Mouse (Mus musculus) MEL (cell line): Measurements from ENCODE around the gene Scaper. TPM values are rescaled to one million over a fixed set of nuclear protein-coding genes. Genes with fewer than 3 reads are reported as not detected.

ENCODE experiments used
- DNase-seq: peaks from one replicate; pipeline ENCODE4 v3.0.0; 2011; ENCODE audit warnings: low read depth, low spot score
- H3K27ac ChIP-seq: 2 replicates; pipeline ENCODE4 v1.5.1; 2012; ENCODE audit warnings: low read depth, mild to moderate bottlenecking, control low read depth, low read length, moderate library complexity; ENCODE audit not compliant: control insufficient read depth
- H3K27me3 ChIP-seq, 2 experiments: fragments of 150-350 bp in 1 of 2; sonication (generic) in 1 of 2; 2 replicates each; pipeline ENCODE4 v1.6.1; 2012; ENCODE audit warnings: low read length in 2 of 2, mild to moderate bottlenecking in 2 of 2, improper control_type of control experiment in 1 of 2, moderate library complexity in 1 of 2; ENCODE audit not compliant: insufficient read depth in 2 of 2, control insufficient read depth in 1 of 2
- H3K36me3 ChIP-seq, 2 experiments: 2 replicates each; pipeline ENCODE4 v1.6.1; 2012 to 2014; ENCODE audit warnings: low read length in 2 of 2, improper control_type of control experiment in 1 of 2, inconsistent platforms in 1 of 2, mild to moderate bottlenecking in 1 of 2; ENCODE audit not compliant: insufficient read depth in 2 of 2, control insufficient read depth in 1 of 2
- H3K4me1 ChIP-seq, 2 experiments: fragments of 150-350 bp in 1 of 2; sonication (generic) in 1 of 2; 2 replicates each; pipeline ENCODE4 v1.6.1; 2012; ENCODE audit warnings: low read length in 2 of 2, improper control_type of control experiment in 1 of 2, mild to moderate bottlenecking in 1 of 2; ENCODE audit not compliant: insufficient read depth in 2 of 2, control insufficient read depth in 1 of 2
- H3K4me3 ChIP-seq, 2 experiments: fragments of 150-350 bp in 1 of 2; sonication (generic) in 1 of 2; 2 replicates each; pipeline ENCODE4 v1.5.1; 2012; ENCODE audit warnings: low read depth in 2 of 2, low read length in 2 of 2, mild to moderate bottlenecking in 2 of 2, moderate library complexity in 2 of 2, control low read depth in 1 of 2, improper control_type of control experiment in 1 of 2; ENCODE audit not compliant: control insufficient read depth in 1 of 2, insufficient read depth in 1 of 2
- H3K79me2 ChIP-seq: 2 replicates; pipeline ENCODE4 v1.6.1; 2012; ENCODE audit warnings: mild to moderate bottlenecking, low read length, moderate library complexity; ENCODE audit not compliant: control insufficient read depth, poor library complexity, insufficient read depth
- H3K9ac ChIP-seq: 2 replicates; pipeline ENCODE4 v1.6.1; 2012; ENCODE audit warnings: low read depth, mild to moderate bottlenecking, control low read depth, low read length, moderate library complexity; ENCODE audit not compliant: control insufficient read depth, poor library complexity, severe bottlenecking
- H3K9me3 ChIP-seq: fragments of 150-350 bp; sonication (generic); replicated peaks from 2 replicates; pipeline ENCODE4 v1.6.1; 2012; ENCODE audit warnings: mild to moderate bottlenecking, low read length, improper control_type of control experiment, moderate library complexity; ENCODE audit not compliant: insufficient read depth
- E2F4 ChIP-seq: IDR thresholded peaks from 2 replicates; pipeline ENCODE4 v1.6.1; 2011; ENCODE audit warnings: low read depth, low read length, improper control_type of control experiment, borderline replicate concordance
- GATA1 ChIP-seq: IDR thresholded peaks from 2 replicates; pipeline ENCODE4 v1.6.1; 2011; ENCODE audit warnings: low read depth, low read length, improper control_type of control experiment
- KAT2A ChIP-seq: conservative IDR thresholded peaks from 2 replicates; pipeline ENCODE4 v1.6.1; 2012; ENCODE audit warnings: low read depth, low read length, improper control_type of control experiment, inconsistent platforms
- MEF2A ChIP-seq: IDR thresholded peaks from 2 replicates; pipeline ENCODE4 v1.6.1; 2014; ENCODE audit warnings: low read depth, mild to moderate bottlenecking, inconsistent platforms, low read length, improper control_type of control experiment; ENCODE audit not compliant: poor library complexity, insufficient replicate concordance, severe bottlenecking; ENCODE audit errors: extremely low read depth
- MXI1 ChIP-seq: IDR thresholded peaks from 2 replicates; pipeline ENCODE4 v1.6.1; 2011; ENCODE audit warnings: mild to moderate bottlenecking, low read depth, low read length, improper control_type of control experiment
- MYC ChIP-seq: IDR thresholded peaks from 2 replicates; pipeline ENCODE4 v1.6.1; 2011; ENCODE audit warnings: low read depth, mild to moderate bottlenecking, low read length, improper control_type of control experiment, moderate library complexity
- POLR2AphosphoS2 ChIP-seq: IDR thresholded peaks from 2 replicates; pipeline ENCODE4 v1.6.1; 2011; ENCODE audit warnings: low read length, improper control_type of control experiment
- RAD21 ChIP-seq: IDR thresholded peaks from 2 replicates; pipeline ENCODE4 v1.6.1; 2011; ENCODE audit warnings: mild to moderate bottlenecking, low read depth, low read length, improper control_type of control experiment
- SIN3A ChIP-seq: IDR thresholded peaks from 2 replicates; pipeline ENCODE4 v1.6.1; 2012; ENCODE audit warnings: low read length, improper control_type of control experiment, inconsistent platforms
- TAL1 ChIP-seq: IDR thresholded peaks from 2 replicates; pipeline ENCODE4 v1.6.1; 2012; ENCODE audit warnings: mild to moderate bottlenecking, inconsistent platforms, low read length, moderate library complexity, mixed read lengths
- TCF12 ChIP-seq: IDR thresholded peaks from 2 replicates; pipeline ENCODE4 v1.6.1; 2014; ENCODE audit warnings: low read depth, mild to moderate bottlenecking, inconsistent platforms, low read length, improper control_type of control experiment, moderate library complexity
- USF1 ChIP-seq: IDR thresholded peaks from 2 replicates; pipeline ENCODE4 v1.6.1; 2014; ENCODE audit warnings: low read depth, mild to moderate bottlenecking, inconsistent platforms, low read length, improper control_type of control experiment, moderate library complexity
- ZKSCAN1 ChIP-seq: IDR thresholded peaks from 2 replicates; pipeline ENCODE4 v1.6.1; 2012; ENCODE audit warnings: low read depth, mild to moderate bottlenecking, inconsistent platforms, low read length, improper control_type of control experiment, moderate library complexity
- ZMIZ1 ChIP-seq: IDR thresholded peaks from 2 replicates; pipeline ENCODE4 v1.6.1; 2012; ENCODE audit warnings: low read depth, mild to moderate bottlenecking, inconsistent platforms, low read length, improper control_type of control experiment, moderate library complexity
- polyA plus RNA-seq, 2 experiments: library from polyadenylated mRNA; stranded (reverse) in 1 of 2; unstranded in 1 of 2; fragments of >175 nt in 1 of 2; fragments of >200 nt in 1 of 2; gene quantifications; 2 replicates each; pipeline versions ENCODE4 v1.2.1 to v1.2.4; 2012; ENCODE audit warnings: low replicate concordance in 2 of 2, low read depth in 1 of 2; ENCODE audit not compliant: insufficient read length in 2 of 2, insufficient read depth in 1 of 2, missing spikeins in 1 of 2
- total RNA-seq: library from RNA; depleted of rRNA; stranded (reverse); fragments of 300-350 nt; gene quantifications from 2 replicates; pipeline ENCODE4 v1.2.3, GENCODE M21; 2012

The Scaper gene
- total and polyA plus RNA-seq, 3 experiments, result 3.9 to 4.1 TPM; not detected in 1

DNA sequence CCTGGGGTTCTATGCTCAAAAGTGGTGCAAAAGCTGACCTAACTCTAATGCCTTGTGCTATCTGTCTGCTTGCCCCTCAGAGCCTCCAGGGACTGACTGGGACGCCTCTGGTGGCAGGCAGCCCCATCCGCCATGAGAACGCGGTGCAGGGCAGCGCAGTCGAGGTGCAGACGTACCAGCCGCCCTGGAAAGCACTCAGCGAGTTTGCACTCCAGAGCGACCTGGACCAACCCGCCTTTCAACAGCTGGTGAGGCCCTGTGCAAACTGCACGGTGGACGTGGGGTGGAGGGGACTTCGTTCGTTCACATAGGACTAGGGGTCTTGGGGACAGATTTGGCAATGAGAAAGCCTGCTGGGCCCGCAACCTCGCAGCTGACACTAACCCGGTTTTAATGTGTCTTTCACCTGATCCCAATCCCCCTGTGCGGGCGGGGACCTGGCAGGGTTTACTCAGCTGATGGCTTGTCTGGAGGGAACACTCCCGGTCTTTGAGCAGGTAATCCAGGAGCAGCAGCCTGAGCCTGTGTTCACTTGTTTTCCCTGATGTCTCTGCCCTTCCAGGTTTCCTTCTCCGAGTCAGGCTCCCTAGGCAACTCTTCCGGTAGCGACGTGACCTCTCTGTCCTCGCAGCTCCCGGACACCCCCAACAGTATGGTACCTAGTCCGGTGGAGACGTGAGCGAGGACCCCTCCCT is 392.9 kb downstream of the Scaper start:
- H3K36me3 ChIP-seq, result no peaks in the 10 kb centered on the region
- no peak overlapping the region for H3K27ac ChIP-seq
- H3K9ac ChIP-seq, result no peak overlapping the region
- no peak for DNase-seq
- H3K4me3 ChIP-seq, result no peak overlapping the region
- TF ChIP-seq TAL1 (no peak), USF1 (no peak), GATA1 (no peak)
- H3K79me2 ChIP-seq, result no peaks in the 10 kb centered on the region
- no peaks in the 10 kb centered on the region for H3K9me3 ChIP-seq
- H3K4me1 ChIP-seq, result no peaks in the 10 kb centered on the region
- no peaks in the 10 kb centered on the region for H3K27me3 ChIP-seq

DNA sequence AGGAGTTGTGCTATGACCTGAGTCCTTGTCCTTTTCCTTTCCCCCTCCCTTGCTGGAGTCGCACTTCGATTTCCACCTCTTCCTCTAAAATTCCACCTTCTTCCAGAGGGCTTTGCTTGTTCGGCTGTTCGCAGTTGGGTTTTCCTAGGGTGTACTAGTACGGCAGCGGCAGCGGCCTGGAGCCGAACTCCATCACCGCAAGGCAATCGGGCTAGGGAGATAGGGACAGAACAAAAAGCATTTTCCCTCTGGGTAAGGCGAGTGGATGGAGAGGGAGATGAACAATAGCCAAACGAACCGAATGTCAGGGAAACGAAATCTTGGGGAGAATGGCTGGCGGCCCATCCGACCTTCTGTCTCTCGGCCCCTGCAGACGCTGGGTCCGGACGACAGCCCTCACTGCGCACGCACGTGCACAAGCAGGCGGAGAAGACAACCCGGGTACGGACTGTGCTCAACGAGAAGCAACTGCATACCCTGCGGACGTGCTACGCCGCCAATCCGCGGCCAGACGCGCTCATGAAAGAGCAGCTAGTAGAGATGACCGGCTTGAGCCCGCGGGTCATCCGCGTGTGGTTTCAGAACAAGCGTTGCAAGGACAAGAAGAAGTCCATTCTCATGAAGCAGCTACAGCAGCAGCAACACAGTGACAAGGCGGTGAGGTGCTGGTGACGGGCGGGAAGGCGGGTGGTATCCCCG is 394.1 kb downstream of the Scaper start:
- H3K27me3 ChIP-seq, result no peaks in the 10 kb centered on the region
- no peak overlapping the region for H3K4me3 ChIP-seq
- no peaks in the 10 kb centered on the region for H3K9me3 ChIP-seq
- H3K36me3 ChIP-seq, result no peaks in the 10 kb centered on the region
- DNase-seq, result no peak
- TF ChIP-seq E2F4 (no peak), POLR2AphosphoS2 (no peak), KAT2A (no peak), ZMIZ1 (no peak), MEF2A (no peak), MYC (no peak), TAL1 (no peak)
- no peaks in the 10 kb centered on the region for H3K79me2 ChIP-seq
- no peak overlapping the region for H3K27ac ChIP-seq
- no peaks in the 10 kb centered on the region for H3K4me1 ChIP-seq
- no peak overlapping the region for H3K9ac ChIP-seq

GRCm38 (mm10) chr9:55543336-55543702 is 394.6 kb downstream of the Scaper start:
- Histone ChIP-seq H3K4me1 (no peaks in the 10 kb centered on the region), H3K4me3 (no peak overlapping the region), H3K9me3 (no peaks in the 10 kb centered on the region), H3K36me3 (no peaks in the 10 kb centered on the region), H3K79me2 (no peaks in the 10 kb centered on the region), H3K9ac (no peak overlapping the region), H3K27me3 (no peaks in the 10 kb centered on the region), H3K27ac (no peak overlapping the region)
- DNase-seq, result no peak
- no peak for TF ChIP-seq TCF12
- no peak for TF ChIP-seq RAD21
- no peak for TF ChIP-seq USF1
- TF ChIP-seq ZKSCAN1, result no peak
- TF ChIP-seq KAT2A, result no peak
- no peak for TF ChIP-seq SIN3A
- no peak for TF ChIP-seq MYC
- no peak for TF ChIP-seq MXI1
